Mouse (Mus musculus) bone marrow, adult 2 months (tissue): ENCODE measurements around the gene Thsd7a. TPM values are rescaled to one million over a fixed set of nuclear protein-coding genes. Genes with fewer than 3 reads are reported as not detected.

Source experiments
- H3K27ac ChIP-seq: fragments of 200-500 bp; 2 replicates; pipeline ENCODE4 v1.5.1; 2012; ENCODE audit warnings: low read depth, mild to moderate bottlenecking, control low read depth, inconsistent platforms, low read length; ENCODE audit not compliant: control insufficient read depth, poor library complexity, insufficient read depth
- H3K4me1 ChIP-seq: fragments of 200-500 bp; 2 replicates; pipeline ENCODE4 v1.6.1; 2011; ENCODE audit warnings: low read length; ENCODE audit not compliant: control insufficient read depth, insufficient read depth
- H3K4me3 ChIP-seq: fragments of 200-500 bp; replicated peaks from 2 replicates; pipeline ENCODE3; 2011; ENCODE audit warnings: mild to moderate bottlenecking, low read depth, low read length, control low read depth; ENCODE audit not compliant: control insufficient read depth
- CTCF ChIP-seq: fragments of 200-500 bp; IDR thresholded peaks from 2 replicates; pipeline ENCODE4 v1.5.1; 2011; ENCODE audit warnings: low read length, control low read depth; ENCODE audit not compliant: control insufficient read depth, insufficient read depth
- POLR2A ChIP-seq: fragments of 200-500 bp; IDR thresholded peaks from 2 replicates; pipeline ENCODE4 v1.6.1; 2011; ENCODE audit warnings: low read depth, mild to moderate bottlenecking, control low read depth, low read length, borderline replicate concordance; ENCODE audit not compliant: control insufficient read depth
- WGBS: fragments of 180-500 bp; shearing (Covaris S2); methylation state at CpG from one replicate; pipeline ENCODE4 v1.1.7; 2018; 5-methylcytosine and 5-hydroxymethylcytosine counted together
- polyA plus RNA-seq: library from polyadenylated mRNA; stranded (reverse); fragments of >200 nt; gene quantifications from 2 replicates; pipeline ENCODE4 v1.2.4, GENCODE M21; 2011; ENCODE audit warnings: low replicate concordance; ENCODE audit not compliant: missing spikeins, insufficient read depth, insufficient read length

The Thsd7a gene
- polyA plus RNA-seq, 1 experiment = 1.6 TPM

GRCm38 (mm10) chr6:12716071-12716470, 33.1 kb downstream of the Thsd7a start:
- no peak overlapping the region for H3K4me3 ChIP-seq
- H3K4me1 ChIP-seq = no peaks in the 10 kb centered on the region
- no peak overlapping the region for H3K27ac ChIP-seq
- TF ChIP-seq POLR2A = no peak
- TF ChIP-seq CTCF = no peak
- WGBS = 84% methylated on average over 8 of the region's 8 CpGs

- no peak overlapping the region for H3K4me3 ChIP-seq
- WGBS = 73% methylated on average over 3 of the region's 3 CpGs
These were observed 36.6 kb downstream of the Thsd7a start for GRCm38 (mm10) chr6:12712581-12712980.

GRCm38 (mm10) chr6:12702925-12703324, 46.3 kb downstream of the Thsd7a start:
- WGBS = 57% methylated on average over 3 of the region's 3 CpGs
- TF ChIP-seq POLR2A (no peak), CTCF (no peak)
- Histone ChIP-seq H3K27ac (no peak overlapping the region), H3K4me1 (no peaks in the 10 kb centered on the region), H3K4me3 (no peak overlapping the region)

More at GRCm38 (mm10) chr6:12712581-12712980, 36.6 kb downstream of the Thsd7a start:
- H3K4me1 ChIP-seq = no peaks in the 10 kb centered on the region
- no peak overlapping the region for H3K27ac ChIP-seq
- no peak for TF ChIP-seq CTCF
- no peak for TF ChIP-seq POLR2A

- Histone ChIP-seq H3K27ac (no peak overlapping the region), H3K4me3 (no peak overlapping the region), H3K4me1 (no peaks in the 10 kb centered on the region)
- TF ChIP-seq CTCF (no peak), POLR2A (no peak)
- WGBS = 73% methylated on average over 2 of the region's 2 CpGs
These were observed 50.1 kb downstream of the Thsd7a start for GRCm38 (mm10) chr6:12699089-12699488.

- WGBS = 84% methylated on average over 1 of the region's 1 CpGs
- Histone ChIP-seq H3K27ac (no peak overlapping the region), H3K4me3 (no peak overlapping the region), H3K4me1 (no peaks in the 10 kb centered on the region; the same call in 1 of the 2 replicates)
- TF ChIP-seq POLR2A = no peak
- no peak for TF ChIP-seq CTCF
These were observed 55.5 kb downstream of the Thsd7a start for GRCm38 (mm10) chr6:12693689-12694088.

GRCm38 (mm10) chr6:12693239-12693638, 56.0 kb downstream of the Thsd7a start:
- Histone ChIP-seq H3K27ac (no peak overlapping the region), H3K4me1 (no peaks in the 10 kb centered on the region; the same call in 1 of the 2 replicates), H3K4me3 (no peak overlapping the region)
- 74% methylated on average over 3 of the region's 3 CpGs for WGBS
- TF ChIP-seq POLR2A = no peak
- no peak for TF ChIP-seq CTCF

GRCm38 (mm10) chr6:12649633-12650032, 99.6 kb downstream of the Thsd7a start:
- TF ChIP-seq CTCF = no peak
- TF ChIP-seq POLR2A = no peak
- WGBS = 20% methylated on average over 1 of the region's 1 CpGs
- Histone ChIP-seq H3K4me3 (no peak overlapping the region), H3K4me1 (no peaks in the 10 kb centered on the region), H3K27ac (no peak overlapping the region)

- no peaks in the 10 kb centered on the region for H3K4me1 ChIP-seq
- WGBS = 85% methylated on average over 11 of the region's 11 CpGs
- H3K4me3 ChIP-seq = no peak overlapping the region
- TF ChIP-seq CTCF (no peak), POLR2A (no peak)
- H3K27ac ChIP-seq = no peak overlapping the region
These were observed 120.5 kb downstream of the Thsd7a start for GRCm38 (mm10) chr6:12628637-12629246.

- Histone ChIP-seq H3K4me1 (no peaks in the 10 kb centered on the region), H3K4me3 (no peak overlapping the region), H3K27ac (no peak overlapping the region)
- TF ChIP-seq CTCF (no peak), POLR2A (no peak)
- 88% methylated on average over 13 of the region's 13 CpGs for WGBS
These were observed 142.5 kb downstream of the Thsd7a start for GRCm38 (mm10) chr6:12606638-12607246.
